Mouse (Mus musculus) NIH3T3 (cell line): ENCODE results near the gene Vwa7.
"Not testable (repeated sequence)": the region's sequence is repeated elsewhere in the genome, so short reads cannot be mapped to it uniquely, and the experiment has no call there.

ENCODE experiments used
- DNase-seq: peaks from one replicate; pipeline ENCODE4 v3.0.0-alpha.2; 2012; ENCODE audit warnings: low read depth

The Vwa7 gene

GRCm38 (mm10) chr17:35000717-35001451 is 15.5 kb upstream of the Vwa7 start, which contains the start of gene Vars:
Vars (plus strand) TSS chr17:35000987.
- peak; percentile 94 for DNase-seq

DNA sequence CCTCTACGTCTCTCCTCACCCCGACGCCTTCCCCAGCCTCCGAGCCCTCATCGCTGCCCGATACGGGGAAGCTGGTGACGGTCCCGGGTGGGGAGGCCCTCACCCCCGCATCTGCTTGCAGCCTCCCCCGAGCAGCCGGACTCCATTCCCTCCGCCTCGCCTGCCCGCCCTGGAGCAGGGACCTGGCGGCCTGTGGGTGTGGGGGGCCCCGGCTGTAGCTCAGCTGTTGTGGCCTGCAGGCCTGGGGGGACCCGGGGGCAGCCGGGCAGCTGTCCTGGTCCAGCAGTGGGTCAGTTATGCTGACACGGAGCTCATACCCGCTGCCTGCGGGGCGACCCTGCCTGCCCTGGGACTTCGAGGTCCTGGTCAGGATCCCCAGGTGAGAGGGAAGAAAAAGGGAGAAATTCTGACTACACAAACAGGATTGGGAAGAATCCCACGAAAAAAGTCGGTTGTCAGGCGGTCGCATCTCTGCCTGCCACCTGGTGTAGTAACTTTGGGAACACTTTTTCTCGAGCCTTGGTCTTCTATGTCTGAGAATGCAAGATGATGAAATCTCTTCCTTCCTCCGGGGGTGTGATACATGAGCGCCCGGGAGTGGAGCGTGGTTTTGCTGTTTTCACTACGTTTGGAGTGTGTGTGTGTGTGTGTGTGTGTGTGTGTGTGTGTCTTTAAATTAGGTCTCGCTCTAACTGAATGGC is 14.8 kb upstream of the Vwa7 start:
- DNase-seq: peak; percentile 75

DNA sequence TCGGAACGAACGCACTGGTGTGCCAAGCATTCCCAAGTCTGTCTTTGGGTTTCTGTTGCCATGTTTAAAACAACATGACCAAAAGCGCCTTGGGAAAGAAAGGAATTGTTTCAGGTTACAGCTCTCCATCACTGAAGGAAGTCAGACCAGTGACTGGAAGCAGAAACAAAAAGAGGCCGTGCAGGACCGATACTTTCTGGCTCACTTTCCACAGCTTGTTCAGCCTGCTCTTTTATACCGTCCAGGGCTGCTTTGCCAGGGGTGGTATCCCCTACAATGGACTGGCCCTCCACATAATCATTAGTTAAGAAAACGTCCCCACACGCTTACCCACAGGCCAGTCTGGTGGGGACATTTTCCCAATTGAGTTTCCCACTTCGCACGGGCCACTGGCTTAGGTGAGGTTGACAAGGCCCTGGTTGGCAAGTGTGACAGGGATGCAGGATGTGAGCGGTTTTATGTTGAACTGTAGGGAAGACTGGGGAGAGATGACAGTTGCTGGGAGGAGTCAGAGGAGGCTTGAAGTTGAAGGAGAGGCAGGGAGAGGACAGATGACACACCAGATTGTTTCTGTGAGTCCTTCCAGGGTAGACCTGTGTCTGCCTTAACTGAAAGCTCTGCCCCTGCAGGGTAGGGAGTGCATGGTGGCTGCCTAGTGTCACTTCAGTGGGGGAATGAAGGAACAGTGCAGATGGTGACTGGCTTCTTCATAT is 14.1 kb upstream of the Vwa7 start:
- DNase-seq: peak; percentile 38

DNA sequence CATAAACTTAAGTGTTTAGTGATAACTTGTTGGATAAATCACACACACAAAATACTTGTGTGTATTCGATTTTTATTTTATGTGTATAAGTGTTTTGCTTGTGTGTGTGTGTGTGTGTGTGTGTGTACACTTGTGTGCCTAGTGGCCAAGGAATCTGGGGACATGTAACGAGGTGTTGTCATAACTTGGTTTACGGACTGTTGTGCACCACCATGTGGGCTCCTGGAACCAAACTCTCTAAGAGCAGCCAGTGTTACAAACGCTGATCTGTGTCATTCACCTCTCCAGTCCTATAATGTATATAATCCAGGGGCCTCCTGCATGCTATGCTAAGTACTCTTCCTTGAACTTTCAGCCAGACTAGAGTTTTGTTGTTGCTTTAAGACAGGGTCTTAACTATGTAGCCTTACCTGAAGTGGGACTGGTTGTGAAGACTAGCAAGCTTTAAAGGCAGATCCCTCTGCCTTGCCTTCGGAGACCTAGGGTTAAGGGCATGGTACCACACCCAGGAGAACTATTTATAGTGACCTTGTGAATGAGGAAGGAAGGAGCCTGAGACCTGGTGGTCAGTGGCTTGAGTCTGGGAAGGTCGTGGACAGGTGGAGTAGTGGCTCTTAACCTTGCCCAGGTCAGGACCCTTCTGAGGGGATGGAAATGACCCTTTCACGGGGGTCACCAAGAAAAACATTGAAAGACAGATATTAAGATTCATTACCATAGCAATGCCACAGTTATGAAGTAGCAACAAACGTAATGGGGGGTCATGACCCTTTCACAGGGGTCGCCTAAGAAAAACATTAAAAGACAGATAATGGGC is 13.1 kb upstream of the Vwa7 start:
- DNase-seq: no peak

DNA sequence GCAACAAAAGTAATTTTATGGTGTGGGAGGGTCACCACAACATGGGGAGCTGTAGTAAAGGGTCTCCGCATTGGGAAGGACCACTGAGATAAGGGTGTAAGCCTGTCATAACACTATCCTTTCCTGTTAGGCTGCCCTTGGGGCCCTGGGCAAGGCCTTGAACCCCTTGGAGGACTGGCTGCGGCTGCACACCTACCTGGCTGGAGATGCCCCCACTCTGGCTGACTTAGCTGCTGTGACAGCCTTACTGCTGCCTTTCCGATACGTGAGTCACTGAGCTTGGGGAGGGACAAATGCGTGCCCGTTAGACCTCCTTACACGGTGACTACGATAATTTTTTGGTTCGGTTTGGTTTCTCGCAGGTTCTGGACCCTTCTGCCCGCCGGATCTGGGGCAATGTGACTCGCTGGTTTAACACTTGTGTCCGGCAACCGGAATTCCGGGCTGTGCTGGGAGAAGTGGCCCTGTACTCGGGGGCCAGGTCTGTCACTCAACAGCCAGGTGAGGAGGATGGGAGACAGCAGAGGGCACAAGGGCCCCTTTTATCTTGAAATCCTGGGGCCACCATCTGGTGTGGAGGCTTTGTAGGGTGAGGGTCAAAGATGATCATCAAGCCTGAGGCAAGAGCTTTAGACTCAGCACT is 12.2 kb upstream of the Vwa7 start:
- no peak for DNase-seq

- no peak for DNase-seq
Measured at GRCm38 (mm10) chr17:35005158-35005557, 11.2 kb upstream of the Vwa7 start.

- not testable (repeated sequence) for DNase-seq
Measured at GRCm38 (mm10) chr17:35005902-35006301, 10.5 kb upstream of the Vwa7 start.

DNA sequence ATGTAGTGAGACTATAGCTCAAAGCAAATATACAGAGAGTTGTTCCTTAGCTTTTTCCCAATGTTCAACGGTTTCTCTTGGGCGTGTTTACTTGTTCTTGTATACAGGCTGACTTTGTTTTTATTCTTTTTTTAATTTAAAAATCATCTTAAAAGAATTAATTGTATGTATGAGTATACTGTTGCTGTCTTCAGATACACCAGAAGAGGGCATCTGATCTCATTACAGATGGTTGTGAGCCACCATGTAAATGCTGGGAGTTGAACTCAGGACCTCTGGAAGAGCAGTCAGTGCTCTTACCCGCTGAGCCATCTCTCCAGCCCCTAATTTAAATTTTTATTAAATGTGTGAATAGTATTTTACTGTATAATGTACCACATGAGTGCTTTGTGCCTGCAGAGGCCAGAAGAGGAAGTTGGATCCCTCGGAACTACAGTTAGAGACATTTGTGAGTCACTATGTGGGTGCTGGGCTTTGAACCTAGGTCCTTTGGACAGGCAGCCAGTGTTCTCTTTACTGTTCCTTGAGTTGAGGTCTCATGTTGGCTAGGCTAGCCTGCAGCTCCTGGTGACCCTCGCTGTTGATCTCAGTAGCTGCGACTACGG is 8.9 kb upstream of the Vwa7 start:
- DNase-seq: no peak

DNA sequence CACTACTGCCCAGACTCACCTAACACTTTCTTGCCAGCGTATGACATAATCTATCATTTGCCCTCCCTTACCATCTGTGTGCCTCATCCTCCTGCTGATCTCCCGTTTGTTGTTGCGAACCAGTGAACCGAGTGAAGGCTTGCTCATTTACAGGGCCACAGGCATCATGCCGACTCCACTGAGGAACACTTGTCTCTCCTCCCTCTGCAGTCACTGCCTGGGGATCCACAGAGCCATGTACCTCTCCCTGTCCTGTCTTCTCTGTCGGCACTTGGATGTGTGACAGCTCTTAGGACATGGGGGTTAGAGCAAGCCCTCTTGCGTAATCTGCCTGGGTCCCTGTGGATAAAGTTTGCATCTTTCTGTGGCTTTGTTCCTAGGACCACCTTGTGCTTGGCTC is 6.8 kb upstream of the Vwa7 start:
- DNase-seq: no peak

- no peak for DNase-seq
Measured at GRCm38 (mm10) chr17:35011440-35011839, 4.9 kb upstream of the Vwa7 start.

DNA sequence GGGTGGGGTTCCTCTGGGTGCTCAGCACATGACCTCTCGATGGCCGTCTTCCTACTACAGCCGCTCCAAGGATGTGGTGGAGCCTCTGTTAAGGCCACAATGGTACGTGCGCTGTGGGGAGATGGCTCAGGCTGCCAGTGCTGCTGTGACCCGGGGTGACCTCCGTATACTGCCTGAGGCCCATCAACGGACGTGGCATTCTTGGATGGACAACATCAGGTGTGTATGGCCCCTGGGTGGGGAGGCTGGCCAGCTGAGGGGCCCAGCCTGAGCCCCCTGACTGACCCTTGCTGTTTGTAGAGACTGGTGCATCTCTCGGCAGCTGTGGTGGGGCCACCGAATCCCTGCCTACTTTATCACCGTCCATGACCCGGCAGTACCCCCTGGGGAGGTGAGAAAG is 3.9 kb upstream of the Vwa7 start:
- DNase-seq: no peak

DNA sequence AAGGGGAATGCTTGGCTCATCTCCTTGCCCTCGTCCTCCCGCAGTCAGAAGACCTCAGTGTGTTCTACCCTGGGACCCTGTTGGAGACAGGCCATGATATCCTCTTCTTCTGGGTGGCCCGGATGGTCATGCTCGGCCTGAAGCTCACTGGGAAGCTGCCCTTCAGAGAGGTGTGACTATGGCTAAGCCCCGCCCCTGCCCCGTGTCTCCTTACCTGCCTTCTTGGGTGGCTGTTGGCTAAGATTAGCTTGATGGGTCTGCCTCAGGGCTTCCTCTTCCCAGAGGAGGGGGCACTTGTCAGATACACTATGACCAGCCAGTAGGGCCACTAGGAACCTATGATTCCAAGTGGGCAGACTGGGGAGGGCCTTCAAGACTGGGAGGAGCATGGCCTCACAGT is 3.2 kb upstream of the Vwa7 start:
- DNase-seq: no peak

- DNase-seq: no peak
Measured at GRCm38 (mm10) chr17:35015296-35015695, 1.1 kb upstream of the Vwa7 start.

GRCm38 (mm10) chr17:35016791-35017705 is 669 bp downstream of the Vwa7 start:
- DNase-seq: no peak

GRCm38 (mm10) chr17:35017706-35018030 is 1.3 kb downstream of the Vwa7 start:
- DNase-seq: no peak

DNA sequence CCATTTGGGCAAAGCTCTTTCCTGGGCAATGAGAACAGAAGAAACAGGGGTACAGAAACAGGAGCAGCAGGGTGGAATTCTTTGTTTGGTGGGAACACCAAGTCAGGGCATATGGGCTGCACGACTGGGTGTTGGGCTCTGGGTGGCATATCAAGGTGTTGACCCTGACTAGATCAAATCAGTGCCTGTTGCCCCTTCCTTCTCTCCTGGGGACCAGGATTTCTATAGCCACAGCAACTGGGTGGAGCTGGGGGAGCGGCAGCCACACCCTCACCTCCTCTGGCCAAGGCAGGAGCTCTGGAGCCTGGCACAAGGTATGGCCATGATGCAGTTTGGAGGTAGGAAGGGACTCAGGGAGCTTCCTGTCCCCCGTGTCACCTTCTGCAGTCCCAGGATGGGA is 1.8 kb downstream of the Vwa7 start:
- no peak for DNase-seq

DNA sequence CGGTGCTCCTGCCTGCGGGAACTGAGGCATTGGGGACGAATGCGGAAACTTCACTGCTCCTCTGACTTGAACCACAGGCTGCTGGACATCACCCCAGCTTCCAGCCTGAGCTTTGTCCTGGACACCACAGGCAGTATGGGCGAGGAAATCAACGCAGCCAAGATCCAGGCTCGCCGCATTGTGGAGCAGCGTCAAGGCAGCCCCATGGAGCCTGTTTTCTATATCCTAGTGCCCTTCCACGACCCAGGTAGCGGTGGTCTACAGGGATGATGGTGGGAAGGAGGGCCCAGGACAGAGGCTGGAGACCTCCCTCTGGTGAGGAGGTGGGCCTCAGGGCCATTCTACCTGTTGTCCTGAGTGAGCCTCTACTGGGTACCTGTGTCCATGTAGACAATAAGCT is 3.5 kb downstream of the Vwa7 start:
- DNase-seq: no peak

DNA sequence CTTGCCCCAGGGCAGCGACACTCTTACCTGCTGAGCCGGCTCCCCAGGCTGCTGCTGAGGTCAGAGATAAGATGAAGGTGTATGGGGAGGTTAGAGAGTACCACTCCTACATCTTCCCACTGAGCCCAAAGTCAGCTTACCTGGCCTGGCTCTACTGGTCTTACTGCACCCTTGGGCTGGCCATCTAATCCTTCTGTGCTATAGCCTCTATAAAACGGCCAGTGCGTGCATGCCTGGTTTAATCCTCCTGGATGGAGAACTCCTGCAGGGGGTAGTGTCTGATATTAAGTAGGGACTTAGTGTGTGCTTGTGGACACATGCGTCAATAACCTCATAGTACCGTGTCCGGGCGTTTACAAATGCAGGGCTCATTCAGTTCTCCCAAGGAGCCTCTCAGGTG is 4.2 kb downstream of the Vwa7 start:
- DNase-seq: no peak

DNA sequence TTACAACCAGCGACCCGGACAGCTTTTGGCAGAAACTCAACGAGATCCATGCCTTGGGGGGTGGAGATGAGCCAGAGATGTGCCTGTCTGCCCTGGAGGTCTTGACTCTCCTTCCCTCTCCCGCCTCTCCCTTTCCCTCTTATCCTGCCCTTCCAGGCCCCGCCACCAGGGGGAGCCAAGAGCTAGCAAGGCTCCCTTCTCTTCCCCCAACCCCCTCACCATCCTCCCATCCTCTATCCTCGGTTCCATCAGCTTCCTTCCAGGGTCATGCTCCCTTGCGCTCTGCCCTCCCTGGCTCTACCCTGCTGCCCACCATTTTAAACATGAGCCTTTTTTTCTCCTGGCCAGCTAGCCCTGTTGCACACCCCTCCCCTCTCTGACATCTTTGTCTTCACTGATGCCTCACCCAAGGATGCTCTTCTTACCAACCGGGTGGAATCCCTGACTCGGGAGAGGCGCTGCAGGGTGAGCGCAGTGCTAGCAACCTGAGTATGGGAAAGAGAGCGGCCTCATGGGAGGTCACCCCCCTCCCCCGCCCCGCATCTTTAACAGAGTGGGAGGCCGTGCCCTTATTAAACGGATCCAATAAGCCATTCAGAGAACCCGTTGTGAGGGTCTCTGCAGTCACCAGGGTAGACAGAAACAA is 4.9 kb downstream of the Vwa7 start:
- peak; percentile 94 for DNase-seq
